Mouse (Mus musculus) cerebellum, adult 2 months (tissue): ENCODE results near the gene Lce3c.

Experiments
- CTCF ChIP-seq: fragments of 200-500 bp; IDR thresholded peaks from 2 replicates; pipeline ENCODE4 v1.5.1; 2011; ENCODE audit warnings: low read depth, mild to moderate bottlenecking, control low read depth, low read length, moderate library complexity, borderline replicate concordance; ENCODE audit not compliant: insufficient read depth
- POLR2A ChIP-seq: fragments of 200-500 bp; IDR thresholded peaks from 2 replicates; pipeline ENCODE4 v1.6.1; 2011; ENCODE audit warnings: low read length, control low read depth, borderline replicate concordance; ENCODE audit not compliant: insufficient read depth

DNA sequence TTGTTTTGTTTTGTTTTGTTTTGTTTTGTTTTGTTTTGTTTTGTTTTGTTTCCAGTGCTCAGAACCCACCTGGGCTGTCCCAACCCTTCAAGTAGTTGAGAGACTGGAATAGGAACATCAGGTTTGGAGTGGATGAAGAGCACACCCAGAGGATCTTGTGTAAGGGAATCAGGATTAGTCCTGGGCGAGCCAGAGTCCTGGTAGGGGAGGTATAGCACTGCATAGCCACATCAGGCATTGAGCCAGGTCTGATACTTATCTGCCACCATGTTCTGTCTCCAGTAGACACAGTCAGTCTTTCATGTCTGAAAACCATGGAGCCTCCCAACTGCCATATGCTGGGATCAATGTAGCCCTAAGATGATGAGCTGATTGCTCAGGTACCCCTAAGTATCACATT is 49.8 kb upstream of the Lce3c start:
- no peak for TF ChIP-seq POLR2A
- no peak for TF ChIP-seq CTCF
